Mouse (Mus musculus) brown adipose tissue, adult 24 weeks (tissue): ENCODE results near the gene Pcbp2. TPM values are rescaled to one million over a fixed set of nuclear protein-coding genes. Genes with fewer than 3 reads are reported as not detected.

Experiments
- H3K27ac ChIP-seq: fragments of 200-500 bp; replicated peaks from 2 replicates; pipeline ENCODE4 v1.5.1; 2012; ENCODE audit warnings: low read depth, mild to moderate bottlenecking, low read length
- H3K4me1 ChIP-seq: fragments of 200-500 bp; 2 replicates; pipeline ENCODE4 v1.6.1; 2012; ENCODE audit warnings: low read length, mixed read lengths; ENCODE audit not compliant: control insufficient read depth, insufficient read depth, insufficient read length
- H3K4me3 ChIP-seq: fragments of 200-500 bp; 2 replicates; pipeline ENCODE4 v1.5.1; 2012; ENCODE audit warnings: low read depth, mild to moderate bottlenecking, low read length, moderate library complexity; ENCODE audit not compliant: insufficient read depth
- polyA plus RNA-seq: library from polyadenylated mRNA; stranded (reverse); fragments of >200 nt; gene quantifications from 2 replicates; pipeline ENCODE4 v1.2.4, GENCODE M21; 2012; ENCODE audit not compliant: missing spikeins, insufficient read depth, insufficient read length

The Pcbp2 gene
- polyA plus RNA-seq, 1 experiment = 331 TPM

DNA sequence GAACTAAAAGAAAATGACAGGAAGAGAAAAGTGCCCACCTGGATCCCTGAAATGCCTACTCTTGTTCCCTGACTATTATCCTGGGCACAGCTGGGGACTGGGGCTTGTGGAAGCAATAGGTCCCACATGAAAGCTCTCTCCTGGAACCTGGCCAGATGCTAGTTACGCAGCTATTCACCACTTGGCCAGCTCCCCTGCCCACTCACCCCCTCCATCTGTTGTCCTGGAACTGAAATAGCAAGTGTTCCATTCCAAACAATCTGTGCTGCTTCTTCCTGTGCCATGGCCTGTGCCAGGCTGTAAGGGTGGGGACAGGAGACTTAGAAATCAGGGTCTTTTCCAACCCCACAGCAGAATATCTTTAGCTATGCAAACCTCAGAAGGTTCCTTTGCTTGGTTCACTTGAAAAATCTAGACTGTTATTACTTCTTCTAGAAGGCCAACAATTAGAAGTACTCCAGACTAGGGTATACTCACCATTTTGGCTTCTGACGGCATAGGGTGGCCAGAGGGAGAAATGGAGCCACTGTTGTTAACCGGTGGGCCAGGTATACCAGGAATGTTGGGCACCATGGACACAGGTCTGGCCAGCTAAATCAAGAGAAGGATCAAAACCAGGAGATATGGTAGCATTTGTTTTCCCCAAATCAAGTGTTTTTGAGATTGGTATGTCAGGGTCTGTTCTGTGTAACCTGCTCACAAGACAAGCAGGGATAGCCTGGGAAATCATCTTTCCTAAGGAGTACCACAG, 76.5 kb downstream of the Pcbp2 start:
- no peaks in the 10 kb centered on the region for H3K4me1 ChIP-seq
- H3K27ac ChIP-seq = no peak overlapping the region
- H3K4me3 ChIP-seq = no peak overlapping the region

DNA sequence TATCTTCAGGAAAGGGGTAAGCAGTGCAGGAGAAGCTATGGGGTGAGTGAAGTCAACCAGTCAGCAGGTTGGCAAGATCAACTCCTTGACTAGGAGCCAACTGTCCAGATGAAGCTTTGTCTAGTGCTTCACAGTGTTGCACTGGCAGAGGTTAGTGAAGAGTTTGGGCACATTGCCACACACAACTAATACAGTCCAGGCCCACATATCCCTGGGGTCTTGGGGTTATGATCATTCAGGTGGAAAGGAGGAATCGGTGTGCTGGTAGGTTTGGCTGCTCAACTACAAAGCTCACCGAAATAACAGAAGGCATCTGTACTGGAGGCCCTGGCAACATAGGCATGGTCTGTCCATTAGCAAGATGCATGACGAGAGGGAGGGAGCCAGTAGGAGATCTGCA, 77.1 kb downstream of the Pcbp2 start:
- no peaks in the 10 kb centered on the region for H3K4me1 ChIP-seq
- no peak overlapping the region for H3K4me3 ChIP-seq
- H3K27ac ChIP-seq = no peak overlapping the region

Other genes with a start within 250 kb of the Pcbp2 start
- gene Itgb7, start 238.6 kb upstream of the Pcbp2 start, polyA plus RNA-seq = 2.0 and 4.6 TPM in 2 replicates
- 10.3 and 12.1 TPM in 2 replicates for gene Rarg, start 213.0 kb upstream of the Pcbp2 start, polyA plus RNA-seq
- not detected in 2 replicates for gene Gm9918, start 200.0 kb upstream of the Pcbp2 start, polyA plus RNA-seq
- gene Mfsd5, start 191.1 kb upstream of the Pcbp2 start, polyA plus RNA-seq = 17.0 and 20.0 TPM in 2 replicates
- 1.5 TPM in 1 of 2 replicates, not detected in the other for gene Espl1, start 174.3 kb upstream of the Pcbp2 start, polyA plus RNA-seq
- 371 and 394 TPM in 2 replicates for gene Pfdn5, start 144.4 kb upstream of the Pcbp2 start, polyA plus RNA-seq
- 29.4 and 35.9 TPM in 2 replicates for gene Myg1, start 138.8 kb upstream of the Pcbp2 start, polyA plus RNA-seq
- gene Aaas, start 119.8 kb upstream of the Pcbp2 start, polyA plus RNA-seq = 13.2 and 20.7 TPM in 2 replicates
- gene Sp7, start 103.4 kb upstream of the Pcbp2 start, polyA plus RNA-seq = not detected in 2 replicates
- gene Sp1, start 64.4 kb upstream of the Pcbp2 start, polyA plus RNA-seq = 16.1 and 17.9 TPM in 2 replicates
- 1.9 and 4.0 TPM in 2 replicates for gene Amhr2, start 25.2 kb upstream of the Pcbp2 start, polyA plus RNA-seq
- gene Prr13, start 11.5 kb upstream of the Pcbp2 start, polyA plus RNA-seq = 36.8 and 54.7 TPM in 2 replicates
- gene Gm10337, start 33.2 kb downstream of the Pcbp2 start, polyA plus RNA-seq = not detected in 2 replicates
- gene Map3k12, start 46.5 kb downstream of the Pcbp2 start, polyA plus RNA-seq = 1.9 and 2.1 TPM in 2 replicates
- 21.2 and 23.6 TPM in 2 replicates for gene Tarbp2, start 47.7 kb downstream of the Pcbp2 start, polyA plus RNA-seq
- gene Npff, start 54.4 kb downstream of the Pcbp2 start, polyA plus RNA-seq = 1.2 TPM in 1 of 2 replicates, not detected in the other
- gene Gm28047, start 154.5 kb downstream of the Pcbp2 start, polyA plus RNA-seq = 0.75 TPM in 1 of 2 replicates, not detected in the other
- gene Atf7, start 154.9 kb downstream of the Pcbp2 start, polyA plus RNA-seq = 40.1 and 58.7 TPM in 2 replicates
- 209 and 274 TPM in 2 replicates for gene Atp5g2, start 201.8 kb downstream of the Pcbp2 start, polyA plus RNA-seq